Mouse (Mus musculus): ENCODE measurements around the gene Cmc2. TPM values are rescaled to one million over a fixed set of nuclear protein-coding genes. Genes with fewer than 3 reads are reported as not detected.

The Cmc2 gene
- polyA plus RNA-seq, 1 experiment from 2014 or later: 86.6 TPM

GRCm38 (mm10) chr8:116905252-116905651 lies 16.0 kb downstream of the Cmc2 start:
- no peak overlapping the region for H3K4me2 ChIP-seq
- no peak overlapping the region for H3K4me3 ChIP-seq
- ATAC-seq (ENCODE audit: borderline replicate concordance, extremely low read depth, low FRiP score, low TSS enrichment): no peak
- H3K9me3 ChIP-seq: no peaks in the 10 kb centered on the region
- peaks cover 13% of the 10 kb centered on the region for H3K36me3 ChIP-seq
- 87% methylated on average over 4 of the region's 4 CpGs for WGBS
- no peaks in the 10 kb centered on the region for H3K4me1 ChIP-seq
- H3K27ac ChIP-seq: no peak overlapping the region
- no peak overlapping the region for H3K9ac ChIP-seq
- H3K27me3 ChIP-seq: no peaks in the 10 kb centered on the region

GRCm38 (mm10) chr8:116904736-116905135 lies 16.5 kb downstream of the Cmc2 start:
- ATAC-seq (ENCODE audit: borderline replicate concordance, extremely low read depth, low FRiP score, low TSS enrichment): no peak
- Histone ChIP-seq H3K27me3 (no peaks in the 10 kb centered on the region), H3K4me2 (no peak overlapping the region), H3K9me3 (no peaks in the 10 kb centered on the region), H3K9ac (no peak overlapping the region), H3K27ac (no peak overlapping the region), H3K36me3 (peaks cover 13% of the 10 kb centered on the region), H3K4me1 (no peaks in the 10 kb centered on the region), H3K4me3 (no peak overlapping the region)
- 92% methylated on average over 4 of the region's 4 CpGs for WGBS

DNA sequence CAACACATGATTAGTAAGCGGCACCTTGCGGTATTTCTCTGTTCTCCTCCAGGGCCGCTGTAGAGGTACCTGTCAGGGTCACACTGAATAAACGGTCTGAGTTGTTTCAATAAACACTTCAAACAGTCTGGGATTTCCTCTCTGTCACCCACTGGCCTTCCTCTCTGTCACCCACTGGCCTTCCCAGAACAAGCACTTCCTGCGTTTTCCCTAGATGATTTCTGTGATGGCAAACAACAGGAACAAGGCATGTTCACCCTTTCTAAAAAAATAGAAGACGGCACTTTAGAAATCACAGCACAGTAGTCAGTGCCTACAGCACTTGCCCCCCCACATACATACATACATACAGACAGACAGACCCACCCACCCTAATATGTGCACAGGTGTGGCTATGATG lies 25.7 kb downstream of the Cmc2 start:
- ATAC-seq (ENCODE audit: borderline replicate concordance, extremely low read depth, low FRiP score, low TSS enrichment): no peak; the same call in 1 of the 2 replicates
- no peak overlapping the region for H3K9ac ChIP-seq
- H3K4me3 ChIP-seq: no peak overlapping the region
- no peaks in the 10 kb centered on the region for H3K4me1 ChIP-seq
- H3K9me3 ChIP-seq: no peaks in the 10 kb centered on the region
- H3K36me3 ChIP-seq: peaks cover 5% of the 10 kb centered on the region; the same call in 1 of the 2 replicates
- no peak overlapping the region for H3K27ac ChIP-seq
- no peak overlapping the region for H3K4me2 ChIP-seq
- WGBS: 69% methylated on average over 6 of the region's 6 CpGs
- H3K27me3 ChIP-seq: no peaks in the 10 kb centered on the region

- Histone ChIP-seq H3K4me3 (no peak overlapping the region), H3K27me3 (no peaks in the 10 kb centered on the region), H3K4me2 (no peak overlapping the region), H3K9me3 (no peaks in the 10 kb centered on the region), H3K36me3 (peaks cover 10% of the 10 kb centered on the region; the same call in 1 of the 2 replicates), H3K9ac (no peak overlapping the region), H3K4me1 (no peaks in the 10 kb centered on the region), H3K27ac (no peak overlapping the region)
- WGBS: 51% methylated on average over 11 of the region's 11 CpGs
- ATAC-seq (ENCODE audit: borderline replicate concordance, extremely low read depth, low FRiP score, low TSS enrichment): no peak
These were observed 27.3 kb downstream of the Cmc2 start for GRCm38 (mm10) chr8:116893938-116894337.

DNA sequence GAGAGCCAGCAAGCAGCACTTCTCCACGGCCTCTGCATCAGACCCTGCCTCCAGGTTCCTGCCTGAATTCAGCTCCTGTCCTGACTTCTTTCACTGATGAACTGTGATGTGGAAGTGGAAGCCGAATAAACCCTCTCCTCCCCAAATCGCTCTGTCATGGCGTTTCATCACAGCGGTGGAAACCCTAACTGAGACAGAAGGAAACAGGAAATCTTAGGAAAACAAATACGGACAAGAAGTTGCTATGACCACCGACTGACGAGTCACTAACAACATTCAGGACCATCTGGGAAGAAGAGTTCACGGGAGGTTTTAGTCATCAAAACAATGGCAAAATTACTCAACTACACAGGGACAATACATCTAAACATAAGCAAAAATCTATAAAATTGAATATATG lies 28.6 kb downstream of the Cmc2 start:
- Histone ChIP-seq H3K27ac (no peak overlapping the region), H3K9me3 (no peaks in the 10 kb centered on the region), H3K4me2 (no peak overlapping the region), H3K27me3 (no peaks in the 10 kb centered on the region), H3K4me3 (no peak overlapping the region), H3K36me3 (peaks cover 21% of the 10 kb centered on the region), H3K9ac (no peak overlapping the region), H3K4me1 (no peaks in the 10 kb centered on the region)
- 49% methylated on average over 9 of the region's 9 CpGs for WGBS
- no peak for ATAC-seq (ENCODE audit: borderline replicate concordance, extremely low read depth, low FRiP score, low TSS enrichment)

- H3K4me3 ChIP-seq: no peak overlapping the region
- no peaks in the 10 kb centered on the region for H3K27me3 ChIP-seq
- no peaks in the 10 kb centered on the region for H3K9me3 ChIP-seq
- no peaks in the 10 kb centered on the region for H3K4me1 ChIP-seq
- 81% methylated on average over 3 of the region's 3 CpGs for WGBS
- H3K36me3 ChIP-seq: peaks cover 25% of the 10 kb centered on the region
- H3K4me2 ChIP-seq: no peak overlapping the region
- H3K9ac ChIP-seq: no peak overlapping the region
- ATAC-seq (ENCODE audit: borderline replicate concordance, extremely low read depth, low FRiP score, low TSS enrichment): no peak
- H3K27ac ChIP-seq: no peak overlapping the region
These were observed 29.1 kb downstream of the Cmc2 start for GRCm38 (mm10) chr8:116892130-116892529.

DNA sequence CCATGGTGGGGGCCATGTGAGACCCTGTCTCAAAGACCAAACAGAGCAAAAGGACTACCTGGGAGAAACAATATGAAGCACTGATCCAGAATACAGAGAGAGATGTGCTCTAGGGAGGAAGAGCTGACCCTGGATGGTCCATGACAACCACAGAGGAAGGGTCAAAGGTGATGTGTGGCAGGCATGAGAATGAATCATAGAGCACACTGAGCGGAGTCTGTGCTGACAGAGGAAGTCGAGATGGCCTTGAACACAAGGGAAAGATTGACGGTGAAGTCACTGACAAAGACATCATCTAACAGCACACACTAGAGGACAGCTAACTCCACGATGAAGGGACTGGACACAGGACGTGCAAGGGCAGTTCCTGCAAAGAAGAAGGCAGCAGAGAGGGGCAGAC lies 29.8 kb downstream of the Cmc2 start:
- Histone ChIP-seq H3K4me2 (no peak overlapping the region), H3K36me3 (peaks cover 32% of the 10 kb centered on the region), H3K4me3 (no peak overlapping the region), H3K9ac (no peak overlapping the region), H3K4me1 (no peaks in the 10 kb centered on the region), H3K27me3 (no peaks in the 10 kb centered on the region), H3K9me3 (no peaks in the 10 kb centered on the region), H3K27ac (no peak overlapping the region)
- no peak for ATAC-seq (ENCODE audit: borderline replicate concordance, extremely low read depth, low FRiP score, low TSS enrichment)
- 76% methylated on average over 5 of the region's 5 CpGs for WGBS

- 45% methylated on average over 4 of the region's 4 CpGs for WGBS
- Histone ChIP-seq H3K27me3 (no peaks in the 10 kb centered on the region), H3K9me3 (no peaks in the 10 kb centered on the region), H3K27ac (no peak overlapping the region), H3K36me3 (peaks cover 30% of the 10 kb centered on the region; the same call in 1 of the 2 replicates), H3K4me3 (no peak overlapping the region), H3K4me2 (no peak overlapping the region), H3K4me1 (no peaks in the 10 kb centered on the region), H3K9ac (no peak overlapping the region)
- no peak for ATAC-seq (ENCODE audit: borderline replicate concordance, extremely low read depth, low FRiP score, low TSS enrichment)
These were observed 33.4 kb downstream of the Cmc2 start for GRCm38 (mm10) chr8:116887813-116888212.

GRCm38 (mm10) chr8:116881396-116881795 lies 39.9 kb downstream of the Cmc2 start:
- WGBS: 91% methylated on average over 8 of the region's 8 CpGs
- H3K36me3 ChIP-seq: peaks cover 2% of the 10 kb centered on the region; the same call in 1 of the 2 replicates

GRCm38 (mm10) chr8:116875798-116876450 lies 45.3 kb downstream of the Cmc2 start:
- H3K27ac ChIP-seq: no peak overlapping the region
- H3K4me2 ChIP-seq: no peak overlapping the region
- 80% methylated on average over 17 of the region's 17 CpGs for WGBS
- no peak overlapping the region for H3K9ac ChIP-seq
- H3K27me3 ChIP-seq: no peaks in the 10 kb centered on the region
- no peak overlapping the region for H3K4me3 ChIP-seq
- ATAC-seq (ENCODE audit: borderline replicate concordance, extremely low read depth, low FRiP score, low TSS enrichment): no peak
- H3K4me1 ChIP-seq: no peaks in the 10 kb centered on the region
- H3K36me3 ChIP-seq: no peaks in the 10 kb centered on the region
- H3K9me3 ChIP-seq: no peaks in the 10 kb centered on the region

More at GRCm38 (mm10) chr8:116881396-116881795, 39.9 kb downstream of the Cmc2 start:
- no peak overlapping the region for H3K4me2 ChIP-seq
- H3K27ac ChIP-seq: no peak overlapping the region
- no peak overlapping the region for H3K9ac ChIP-seq
- H3K27me3 ChIP-seq: no peaks in the 10 kb centered on the region
- H3K4me1 ChIP-seq: no peaks in the 10 kb centered on the region
- H3K4me3 ChIP-seq: no peak overlapping the region
- no peaks in the 10 kb centered on the region for H3K9me3 ChIP-seq
- no peak for ATAC-seq (ENCODE audit: borderline replicate concordance, extremely low read depth, low FRiP score, low TSS enrichment)

- Histone ChIP-seq H3K27ac (no peak overlapping the region), H3K4me3 (no peak overlapping the region), H3K36me3 (no peaks in the 10 kb centered on the region), H3K9ac (no peak overlapping the region), H3K4me1 (no peaks in the 10 kb centered on the region), H3K4me2 (no peak overlapping the region), H3K27me3 (no peaks in the 10 kb centered on the region), H3K9me3 (no peaks in the 10 kb centered on the region)
- 78% methylated on average over 8 of the region's 8 CpGs for WGBS
- ATAC-seq (ENCODE audit: borderline replicate concordance, extremely low read depth, low FRiP score, low TSS enrichment): no peak
These were observed 47.3 kb downstream of the Cmc2 start for GRCm38 (mm10) chr8:116873986-116874385.

DNA sequence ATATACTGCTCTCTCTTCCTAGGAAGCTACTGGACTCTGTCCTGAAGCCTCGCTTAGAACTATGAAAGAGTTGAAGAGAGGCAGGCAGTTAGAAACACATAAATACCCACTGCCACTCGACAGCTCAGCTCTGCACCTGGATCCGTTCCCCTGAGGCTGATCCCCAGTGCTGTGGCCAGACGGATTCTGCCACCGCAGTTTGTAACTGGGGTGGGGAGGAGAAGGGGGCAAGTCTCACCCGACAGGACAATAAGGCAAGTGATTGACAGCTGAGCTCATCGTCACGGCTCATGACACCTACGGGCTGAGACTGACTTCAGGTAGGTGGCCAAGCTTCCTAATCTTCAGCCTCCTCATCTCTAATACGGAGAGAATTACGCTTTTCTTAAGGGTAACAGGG lies 47.7 kb downstream of the Cmc2 start:
- no peaks in the 10 kb centered on the region for H3K27me3 ChIP-seq
- 78% methylated on average over 11 of the region's 11 CpGs for WGBS
- ATAC-seq (ENCODE audit: borderline replicate concordance, extremely low read depth, low FRiP score, low TSS enrichment): no peak
- H3K9ac ChIP-seq: no peak overlapping the region
- H3K4me1 ChIP-seq: no peaks in the 10 kb centered on the region
- H3K4me2 ChIP-seq: no peak overlapping the region
- no peaks in the 10 kb centered on the region for H3K36me3 ChIP-seq
- H3K27ac ChIP-seq: no peak overlapping the region
- no peak overlapping the region for H3K4me3 ChIP-seq
- H3K9me3 ChIP-seq: no peaks in the 10 kb centered on the region
